Mouse (Mus musculus): Measurements from ENCODE around the gene Bsg. TPM values are rescaled to one million over a fixed set of nuclear protein-coding genes. Genes with fewer than 3 reads are reported as not detected.
A peak's percentile ranks its signal among the peaks of the same experiment; 100 is the strongest.

The Bsg gene
- polyA plus RNA-seq, 1 experiment: 840 TPM

GRCm38 (mm10) chr10:79733847-79734246 is 29.6 kb downstream of the Bsg start:
- H3K4me3 ChIP-seq (replicated peaks): no peak overlapping the region
- peaks cover 51% of the 10 kb centered on the region for H3K36me3 ChIP-seq (ENCODE audit: control insufficient read depth)
- TF ChIP-seq TAL1 (IDR thresholded peaks at IDR 0.05; ENCODE audit: low read length) (no peak), GATA1 (IDR thresholded peaks at IDR 0.05; ENCODE audit: low read length) (no peak)
- H3K4me1 ChIP-seq (ENCODE audit: control insufficient read depth): no peaks in the 10 kb centered on the region
- H3K27me3 ChIP-seq (ENCODE audit: control insufficient read depth): peaks cover 1% of the 10 kb centered on the region; the same call in 1 of the 2 replicates
- peaks cover 37% of the 10 kb centered on the region for H3K9me3 ChIP-seq (ENCODE audit: control insufficient read depth, low read length)

DNA sequence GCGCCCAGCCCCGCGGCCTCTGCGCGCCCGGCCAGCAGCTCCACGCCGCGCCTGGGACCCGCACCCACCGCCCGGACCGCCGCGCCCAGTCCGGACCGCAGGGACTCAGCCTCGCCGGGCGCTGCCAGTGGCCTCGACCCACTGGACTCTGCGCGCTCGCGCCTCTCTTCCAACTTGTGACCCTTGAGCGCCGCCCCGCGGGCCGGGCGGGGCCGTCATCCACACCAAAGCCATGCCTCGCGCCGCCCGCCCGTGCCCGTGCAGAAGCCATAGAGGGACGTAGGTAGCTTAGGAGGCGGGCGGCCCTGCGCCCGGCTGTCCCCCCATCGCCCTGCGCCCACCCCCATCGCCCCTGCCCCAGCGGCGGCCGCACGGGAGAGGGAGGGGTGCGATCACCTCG is 31.1 kb downstream of the Bsg start:
- no peaks in the 10 kb centered on the region for H3K27me3 ChIP-seq (ENCODE audit: control insufficient read depth)
- H3K4me3 ChIP-seq (replicated peaks): no peak overlapping the region
- TF ChIP-seq GATA1 (IDR thresholded peaks at IDR 0.05; ENCODE audit: low read length): no peak
- TF ChIP-seq TAL1 (IDR thresholded peaks at IDR 0.05; ENCODE audit: low read length): no peak
- peaks cover 66% of the 10 kb centered on the region for H3K36me3 ChIP-seq (ENCODE audit: control insufficient read depth)
- H3K4me1 ChIP-seq (ENCODE audit: control insufficient read depth): no peaks in the 10 kb centered on the region; the same call in 1 of the 2 replicates
- peaks cover 47% of the 10 kb centered on the region for H3K9me3 ChIP-seq (ENCODE audit: control insufficient read depth, low read length)

- no peaks in the 10 kb centered on the region for H3K27me3 ChIP-seq (ENCODE audit: control insufficient read depth)
- H3K4me3 ChIP-seq (replicated peaks): no peak overlapping the region
- H3K36me3 ChIP-seq (ENCODE audit: control insufficient read depth): peaks cover 79% of the 10 kb centered on the region
- no peak for TF ChIP-seq TAL1 (IDR thresholded peaks at IDR 0.05; ENCODE audit: low read length)
- no peak for TF ChIP-seq GATA1 (IDR thresholded peaks at IDR 0.05; ENCODE audit: low read length)
- no peaks in the 10 kb centered on the region; the same call in 1 of the 2 replicates for H3K4me1 ChIP-seq (ENCODE audit: control insufficient read depth)
- H3K9me3 ChIP-seq (ENCODE audit: control insufficient read depth, low read length): peaks cover 47% of the 10 kb centered on the region
Measured at GRCm38 (mm10) chr10:79736706-79737105, 32.4 kb downstream of the Bsg start.

GRCm38 (mm10) chr10:79738259-79738658 is 34.0 kb downstream of the Bsg start:
- H3K36me3 ChIP-seq (ENCODE audit: control insufficient read depth): peaks cover 92% of the 10 kb centered on the region
- no peak for TF ChIP-seq TAL1 (IDR thresholded peaks at IDR 0.05; ENCODE audit: low read length)
- no peak for TF ChIP-seq GATA1 (IDR thresholded peaks at IDR 0.05; ENCODE audit: low read length)
- peaks cover 47% of the 10 kb centered on the region for H3K9me3 ChIP-seq (ENCODE audit: control insufficient read depth, low read length)

DNA sequence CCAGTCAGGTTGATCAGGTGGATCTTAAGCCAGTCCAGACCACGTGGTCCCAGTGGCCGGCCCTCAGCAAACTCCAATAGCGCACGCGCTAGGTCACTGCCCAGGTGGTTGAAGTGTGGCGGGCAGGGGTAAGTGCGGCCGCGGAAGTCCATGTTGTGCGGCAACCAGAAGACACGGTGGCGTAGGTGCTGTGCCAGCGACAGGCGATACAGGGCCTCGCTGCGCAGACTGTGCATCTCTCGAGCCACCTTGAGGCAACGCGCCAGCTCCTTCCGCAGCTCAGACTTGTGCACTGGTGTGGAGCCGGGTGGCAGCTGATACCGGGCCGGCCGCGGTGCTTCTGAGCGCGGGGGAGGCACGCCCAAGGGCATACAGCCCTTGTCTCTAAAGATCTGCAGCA is 34.9 kb downstream of the Bsg start:
- no peaks in the 10 kb centered on the region for H3K27me3 ChIP-seq (ENCODE audit: control insufficient read depth)
- no peak overlapping the region for H3K4me3 ChIP-seq (replicated peaks)
- H3K9me3 ChIP-seq (ENCODE audit: control insufficient read depth, low read length): peaks cover 42% of the 10 kb centered on the region
- TF ChIP-seq TAL1 (IDR thresholded peaks at IDR 0.05; ENCODE audit: low read length) (no peak), GATA1 (IDR thresholded peaks at IDR 0.05; ENCODE audit: low read length) (no peak)
- peaks cover 2% of the 10 kb centered on the region; the same call in 1 of the 2 replicates for H3K4me1 ChIP-seq (ENCODE audit: control insufficient read depth)
- H3K36me3 ChIP-seq (ENCODE audit: control insufficient read depth): peaks cover 96% of the 10 kb centered on the region

More at GRCm38 (mm10) chr10:79738259-79738658, 34.0 kb downstream of the Bsg start:
- Histone ChIP-seq H3K27me3 (ENCODE audit: control insufficient read depth) (no peaks in the 10 kb centered on the region), H3K4me1 (ENCODE audit: control insufficient read depth) (no peaks in the 10 kb centered on the region; the same call in 1 of the 2 replicates), H3K4me3 (replicated peaks) (no peak overlapping the region)

DNA sequence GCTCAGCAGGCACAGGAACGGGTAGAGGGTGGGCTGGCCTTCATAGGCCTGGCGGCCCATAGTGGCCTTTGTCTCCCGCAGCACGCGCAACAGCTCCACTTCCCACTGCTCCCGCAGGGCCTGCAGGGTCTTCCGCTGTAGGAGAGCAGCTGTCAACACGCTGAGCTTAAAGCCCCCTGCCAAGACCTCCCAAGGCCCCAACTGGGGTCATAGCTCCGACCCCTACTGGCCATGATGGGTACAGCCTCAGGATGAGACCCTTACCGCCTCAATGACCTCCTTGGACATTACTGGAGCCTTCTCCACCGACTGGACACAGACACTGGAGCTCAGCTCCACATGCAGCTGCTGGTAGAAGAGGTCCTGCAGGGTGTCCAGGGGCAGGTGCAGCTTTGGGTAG is 36.6 kb downstream of the Bsg start:
- peaks cover 14% of the 10 kb centered on the region for H3K4me1 ChIP-seq (ENCODE audit: control insufficient read depth)
- no peak for TF ChIP-seq TAL1 (IDR thresholded peaks at IDR 0.05; ENCODE audit: low read length)
- TF ChIP-seq GATA1 (IDR thresholded peaks at IDR 0.05; ENCODE audit: low read length): no peak
- no peak overlapping the region for H3K4me3 ChIP-seq (replicated peaks)
- peaks cover 25% of the 10 kb centered on the region for H3K9me3 ChIP-seq (ENCODE audit: control insufficient read depth, low read length)
- H3K27me3 ChIP-seq (ENCODE audit: control insufficient read depth): no peaks in the 10 kb centered on the region
- peaks cover 85% of the 10 kb centered on the region for H3K36me3 ChIP-seq (ENCODE audit: control insufficient read depth)

GRCm38 (mm10) chr10:79743161-79743560 is 38.9 kb downstream of the Bsg start:
- Histone ChIP-seq H3K4me3 (replicated peaks) (no peak overlapping the region), H3K4me1 (ENCODE audit: control insufficient read depth) (peaks cover 31% of the 10 kb centered on the region), H3K27me3 (ENCODE audit: control insufficient read depth) (no peaks in the 10 kb centered on the region), H3K9me3 (ENCODE audit: control insufficient read depth, low read length) (peaks cover 12% of the 10 kb centered on the region; the same call in 1 of the 2 replicates), H3K36me3 (ENCODE audit: control insufficient read depth) (peaks cover 62% of the 10 kb centered on the region)
- TF ChIP-seq TAL1 (IDR thresholded peaks at IDR 0.05; ENCODE audit: low read length): no peak
- TF ChIP-seq GATA1 (IDR thresholded peaks at IDR 0.05; ENCODE audit: low read length): no peak

DNA sequence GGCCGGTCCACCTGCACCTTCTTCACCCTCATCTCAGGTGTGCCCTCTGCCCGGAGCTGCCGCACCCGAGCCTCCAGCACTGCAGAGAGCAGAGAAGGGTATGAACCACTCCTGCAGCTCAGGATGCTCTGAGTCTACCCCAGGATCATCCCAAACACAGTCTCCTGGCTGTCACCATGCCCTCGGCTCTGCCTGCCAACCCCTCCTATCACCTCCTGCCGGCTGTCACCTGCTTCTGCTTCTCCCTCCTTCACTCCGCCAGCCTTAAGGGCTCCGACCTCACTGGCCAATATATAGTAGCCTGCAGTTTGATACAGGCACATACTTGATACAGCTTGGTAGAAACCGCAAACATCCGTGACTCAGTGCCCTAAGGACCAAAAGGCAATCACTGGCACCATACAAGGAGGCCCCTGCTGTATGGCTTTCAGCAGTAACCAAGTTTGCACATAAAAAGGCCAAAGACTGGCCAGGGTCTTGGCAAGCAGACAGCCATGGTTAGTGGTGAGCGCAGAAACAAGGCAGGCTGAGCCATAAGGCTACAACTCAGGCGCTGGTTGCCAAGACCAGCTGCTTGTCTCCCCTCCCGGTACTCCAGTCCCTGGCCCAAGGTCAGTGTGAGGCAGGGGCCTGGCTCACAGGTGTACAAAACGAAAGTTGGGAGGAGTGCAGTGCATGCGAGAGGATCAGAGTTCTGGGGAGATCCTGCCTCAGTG is 39.5 kb downstream of the Bsg start:
- H3K4me3 ChIP-seq (replicated peaks): no peak overlapping the region
- peaks cover 38% of the 10 kb centered on the region for H3K4me1 ChIP-seq (ENCODE audit: control insufficient read depth)
- H3K9me3 ChIP-seq (ENCODE audit: control insufficient read depth, low read length): peaks cover 10% of the 10 kb centered on the region; the same call in 1 of the 2 replicates
- H3K36me3 ChIP-seq (ENCODE audit: control insufficient read depth): peaks cover 55% of the 10 kb centered on the region
- H3K27me3 ChIP-seq (ENCODE audit: control insufficient read depth): no peaks in the 10 kb centered on the region
- TF ChIP-seq GATA1 (IDR thresholded peaks at IDR 0.05; ENCODE audit: low read length) (no peak), TAL1 (IDR thresholded peaks at IDR 0.05; ENCODE audit: low read length) (no peak)

DNA sequence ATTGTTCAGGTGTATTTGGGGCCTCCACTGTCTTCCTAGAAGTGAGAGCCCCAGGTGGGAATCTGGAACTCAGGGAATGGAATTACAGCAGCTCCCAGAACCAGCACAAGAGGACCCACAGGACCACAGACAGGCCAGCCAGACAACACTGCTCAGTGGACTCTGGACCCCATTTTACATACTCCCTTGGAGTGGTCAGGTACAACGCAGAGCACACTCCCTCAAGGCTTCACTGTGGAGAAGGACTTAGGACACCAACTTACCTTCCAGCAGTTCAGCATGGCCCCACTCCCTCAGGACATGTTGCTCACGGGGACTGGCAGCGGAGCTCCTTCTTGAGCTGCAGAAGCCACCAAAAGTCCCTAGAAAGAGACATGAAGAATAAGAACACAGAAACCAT is 41.1 kb downstream of the Bsg start:
- Histone ChIP-seq H3K36me3 (ENCODE audit: control insufficient read depth) (peaks cover 39% of the 10 kb centered on the region), H3K4me3 (replicated peaks) (peak overlapping the region; percentile 80), H3K27me3 (ENCODE audit: control insufficient read depth) (no peaks in the 10 kb centered on the region), H3K4me1 (ENCODE audit: control insufficient read depth) (peaks cover 50% of the 10 kb centered on the region), H3K9me3 (ENCODE audit: control insufficient read depth, low read length) (no peaks in the 10 kb centered on the region)
- no peak for TF ChIP-seq GATA1 (IDR thresholded peaks at IDR 0.05; ENCODE audit: low read length)
- no peak for TF ChIP-seq TAL1 (IDR thresholded peaks at IDR 0.05; ENCODE audit: low read length)

All from erythroblast, embryonic 14.5 days (primary cell).